Comparison of ENCODE assay signal across 26 mouse cellular contexts in genomic region chr5:83651329-83651728, GRCm38 (mm10).
DNase-seq lines count a peak whose midpoint lies in the region; ATAC-seq and TF ChIP-seq lines count a peak whose summit lies in the region.
"Had no signal": no experiment of that assay in that cellular context is flagged by ENCODE, and none has a peak within 500 bp of the region (broad histone marks: within the 10 kb centered on the region; RNA-seq: fewer than 3 reads in every experiment).

No protein-coding gene starts in this region.

- H3K4me1 ChIP-seq in forebrain, embryonic 11.5 days (replicated peaks; ENCODE audit: control insufficient read depth, insufficient read depth, low read length): no peaks in the 10 kb centered on the region
- H3K4me1 ChIP-seq in forebrain, embryonic 15.5 days: no peaks in the 10 kb centered on the region
- H3K4me1 ChIP-seq in midbrain, embryonic 11.5 days (ENCODE audit: control insufficient read depth, insufficient read depth, low read length): 0 out of 2 replicates have a peak, but pooled peaks cover 2% of the 10 kb centered on the region
- H3K4me1 ChIP-seq in midbrain, postnatal 0 days (ENCODE audit: insufficient read depth, low read length): no peaks in the 10 kb centered on the region
- no peaks in the 10 kb centered on the region for H3K4me1 ChIP-seq in liver, embryonic 12.5 days
- H3K4me1 ChIP-seq: hindbrain, embryonic 13.5 days; liver, embryonic 15.5 days had no signal

- H3K4me2 ChIP-seq in forebrain, embryonic 11.5 days (ENCODE audit: low read depth, low read length, severe bottlenecking): no peak overlapping the region
- no peak overlapping the region for H3K4me2 ChIP-seq in forebrain, embryonic 15.5 days (replicated peaks)
- H3K4me2 ChIP-seq in midbrain, embryonic 11.5 days: no peak overlapping the region
- no peak overlapping the region for H3K4me2 ChIP-seq in midbrain, postnatal 0 days (ENCODE audit: low read depth, low read length, poor library complexity, severe bottlenecking)
- no peak overlapping the region for H3K4me2 ChIP-seq in liver, embryonic 12.5 days
- H3K4me2 ChIP-seq: hindbrain, embryonic 13.5 days; liver, embryonic 15.5 days; lung, embryonic 14.5 days had no signal

- H3K27ac ChIP-seq in forebrain, embryonic 11.5 days (ENCODE audit: low read depth, low read length): no peak overlapping the region
- no peak overlapping the region for H3K27ac ChIP-seq in forebrain, embryonic 15.5 days (replicated peaks)
- no peak overlapping the region for H3K27ac ChIP-seq in midbrain, embryonic 11.5 days (ENCODE audit: low read depth, low read length)
- no peak overlapping the region for H3K27ac ChIP-seq in midbrain, postnatal 0 days (ENCODE audit: low read depth, low read length)
- H3K27ac ChIP-seq in liver, embryonic 12.5 days: no peak overlapping the region
- H3K27ac ChIP-seq: hindbrain, embryonic 13.5 days; liver, embryonic 15.5 days had no signal

- ATAC-seq in forebrain, embryonic 11.5 days (replicated peaks; ENCODE audit: low FRiP score): 0 out of 2 replicates have a peak, but pooled peaks have one; percentile 44
- no peak for ATAC-seq in forebrain, embryonic 15.5 days (replicated peaks)
- peak; percentile 73 for ATAC-seq in midbrain, embryonic 11.5 days (ENCODE audit: low FRiP score)
- no peak for ATAC-seq in midbrain, postnatal 0 days (ENCODE audit: low FRiP score)
- ATAC-seq in liver, embryonic 12.5 days: no peak
- ATAC-seq: intestine, postnatal 0 days had no signal

- H3K9me3 ChIP-seq in forebrain, embryonic 11.5 days (ENCODE audit: control insufficient read depth, low read length): no peaks in the 10 kb centered on the region
- no peaks in the 10 kb centered on the region for H3K9me3 ChIP-seq in forebrain, embryonic 15.5 days
- no peaks in the 10 kb centered on the region for H3K9me3 ChIP-seq in midbrain, embryonic 11.5 days (ENCODE audit: control insufficient read depth, low read length)
- no peaks in the 10 kb centered on the region for H3K9me3 ChIP-seq in midbrain, postnatal 0 days (ENCODE audit: low read length)
- no peaks in the 10 kb centered on the region for H3K9me3 ChIP-seq in liver, embryonic 12.5 days (replicated peaks)
- H3K9me3 ChIP-seq: hindbrain, embryonic 13.5 days; liver, embryonic 15.5 days had no signal

- no peaks in the 10 kb centered on the region for H3K36me3 ChIP-seq in forebrain, embryonic 11.5 days (ENCODE audit: control insufficient read depth, insufficient read depth, low read length)
- no peaks in the 10 kb centered on the region for H3K36me3 ChIP-seq in forebrain, embryonic 15.5 days
- H3K36me3 ChIP-seq in midbrain, embryonic 11.5 days (ENCODE audit: control insufficient read depth, insufficient read depth, low read length): no peaks in the 10 kb centered on the region
- no peaks in the 10 kb centered on the region for H3K36me3 ChIP-seq in midbrain, postnatal 0 days (ENCODE audit: insufficient read depth, low read length)
- no peaks in the 10 kb centered on the region for H3K36me3 ChIP-seq in liver, embryonic 12.5 days
- H3K36me3 ChIP-seq: hindbrain, embryonic 13.5 days; liver, embryonic 15.5 days had no signal

- no peak for DNase-seq in forebrain, embryonic 11.5 days (ENCODE audit: low spot score)
- no peak for DNase-seq in midbrain, embryonic 11.5 days (ENCODE audit: low spot score, missing footprints)
- DNase-seq in midbrain, postnatal 0 days (ENCODE audit: low spot score): no peak
- DNase-seq in embryo, embryonic 10.5 days (ENCODE audit: low spot score): peak; percentile 24
- DNase-seq in retina, postnatal 1 day: peak; percentile 6
- DNase-seq in gastrocnemius, postnatal 14 days: no peak
- DNase-seq: adrenal gland, postnatal 10 days; cerebellum, adult 11 months; cerebellum, adult 9-11 months; gastrocnemius, postnatal 10 days; heart, postnatal 36 days; kidney, adult 9 months; kidney, postnatal 10 days; layer of hippocampus, adult 9-11 months; liver; lung, embryonic 14.5 days; lung, postnatal 14 days; right cerebral cortex, postnatal 25 days; thymus, adult 2 months; thymus, postnatal 36 days had no signal

- no peak overlapping the region for H3K9ac ChIP-seq in forebrain, embryonic 11.5 days (ENCODE audit: low read length)
- no peak overlapping the region for H3K9ac ChIP-seq in forebrain, embryonic 15.5 days (replicated peaks)
- no peak overlapping the region for H3K9ac ChIP-seq in midbrain, embryonic 11.5 days (ENCODE audit: low read length)
- H3K9ac ChIP-seq in midbrain, postnatal 0 days (replicated peaks; ENCODE audit: low read length, poor library complexity, severe bottlenecking): no peak overlapping the region
- H3K9ac ChIP-seq in liver, embryonic 12.5 days: no peak overlapping the region
- H3K9ac ChIP-seq: hindbrain, embryonic 13.5 days; liver, embryonic 15.5 days; lung, embryonic 14.5 days had no signal

- H3K27me3 ChIP-seq in forebrain, embryonic 11.5 days (ENCODE audit: control insufficient read depth, insufficient read depth, low read length): no peaks in the 10 kb centered on the region
- H3K27me3 ChIP-seq in forebrain, embryonic 15.5 days: no peaks in the 10 kb centered on the region
- H3K27me3 ChIP-seq in midbrain, embryonic 11.5 days (ENCODE audit: control insufficient read depth, insufficient read depth, low read length): no peaks in the 10 kb centered on the region
- H3K27me3 ChIP-seq in midbrain, postnatal 0 days (ENCODE audit: insufficient read depth, low read length): no peaks in the 10 kb centered on the region
- H3K27me3 ChIP-seq in liver, embryonic 12.5 days (replicated peaks): no peaks in the 10 kb centered on the region
- H3K27me3 ChIP-seq: CH12.LX; hindbrain, embryonic 13.5 days; liver, embryonic 15.5 days had no signal

- no peak overlapping the region for H3K4me3 ChIP-seq in forebrain, embryonic 11.5 days (ENCODE audit: low read depth, low read length)
- H3K4me3 ChIP-seq in forebrain, embryonic 15.5 days: no peak overlapping the region
- no peak overlapping the region for H3K4me3 ChIP-seq in midbrain, embryonic 11.5 days (ENCODE audit: low read depth, low read length)
- no peak overlapping the region for H3K4me3 ChIP-seq in midbrain, postnatal 0 days (ENCODE audit: low read depth, low read length)
- H3K4me3 ChIP-seq in liver, embryonic 12.5 days: no peak overlapping the region
- H3K4me3 ChIP-seq: hindbrain, embryonic 13.5 days; liver, embryonic 15.5 days had no signal

- intact Hi-C loops in gastrocnemius, postnatal 14 days (cut with DNase I; ENCODE audit: low total_unique reads): no loop called here

- 7% methylated on average over 2 of the region's 2 CpGs for WGBS in forebrain, embryonic 11.5 days
- 3% methylated on average over 2 of the region's 2 CpGs for WGBS in forebrain, embryonic 15.5 days
- WGBS in midbrain, embryonic 11.5 days: 3% methylated on average over 2 of the region's 2 CpGs
- 15% methylated on average over 2 of the region's 2 CpGs for WGBS in midbrain, postnatal 0 days
- 67% methylated on average over 2 of the region's 2 CpGs for WGBS in liver, embryonic 12.5 days (ENCODE audit: insufficient replicate concordance)

- no peak for TF ChIP-seq CTCF in midbrain, postnatal 0 days (IDR thresholded peaks at IDR 0.05)

Comparison
In these comparisons a context has a peak if more than half of its experiments do, and no peak if none do; other contexts are left out.
1. ATAC-seq: peak in forebrain, embryonic 11.5 days (single experiment) and midbrain, embryonic 11.5 days (single experiment); none in forebrain, embryonic 15.5 days (single experiment), midbrain, postnatal 0 days (single experiment) and liver, embryonic 12.5 days (single experiment).
2. DNase-seq: peak in embryo, embryonic 10.5 days (single experiment) and retina, postnatal 1 day (single experiment); none in forebrain, embryonic 11.5 days (single experiment), midbrain, embryonic 11.5 days (single experiment), midbrain, postnatal 0 days (single experiment) and gastrocnemius, postnatal 14 days (single experiment).